10 mouse cellular contexts compared by ENCODE assay signal in the genomic region with DNA sequence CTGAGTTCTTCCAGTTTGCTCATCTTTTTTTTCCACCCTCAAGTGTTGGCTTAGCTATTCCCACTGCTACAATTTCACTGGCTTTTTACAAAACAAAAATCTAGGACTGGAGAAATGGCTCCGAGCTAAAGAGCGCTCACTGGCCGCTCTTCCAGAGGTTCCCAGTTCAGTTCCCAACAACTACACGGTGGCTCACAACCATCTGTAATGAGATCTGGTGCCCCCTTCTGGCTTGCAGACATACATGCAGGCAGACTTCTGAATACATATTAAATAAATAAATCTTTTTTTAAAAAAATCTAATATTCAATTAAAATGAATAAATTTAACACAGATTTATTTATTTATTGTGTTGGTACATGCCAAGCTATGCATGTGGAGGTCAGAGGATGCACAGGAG. TPM values are rescaled to one million over a fixed set of nuclear protein-coding genes. Genes with fewer than 3 reads are reported as not detected.
DNase-seq lines count a peak whose midpoint lies in the region; ATAC-seq and TF ChIP-seq lines count a peak whose summit lies in the region.
"Had no signal": no experiment of that assay in that cellular context is flagged by ENCODE, and none has a peak within 500 bp of the region (broad histone marks: within the 10 kb centered on the region; RNA-seq: fewer than 3 reads in every experiment).

No protein-coding gene starts in this region.

- TF ChIP-seq POLR2A in thymus, adult 2 months (IDR thresholded peaks at IDR 0.05; ENCODE audit: control insufficient read depth, extremely low read depth, insufficient read depth, low read length, poor library complexity): no peak

- no peaks in the 10 kb centered on the region for H3K36me3 ChIP-seq in heart, embryonic 11.5 days (ENCODE audit: control insufficient read depth, insufficient read depth, low read length)
- H3K36me3 ChIP-seq in thymus, adult 2 months (ENCODE audit: control insufficient read depth, insufficient read depth, low read length): no peaks in the 10 kb centered on the region
- H3K36me3 ChIP-seq in embryonic facial prominence, embryonic 11.5 days (replicated peaks; ENCODE audit: control insufficient read depth, insufficient read depth, low read depth, low read length): no peaks in the 10 kb centered on the region

- no peak overlapping the region for H3K4me3 ChIP-seq in heart, embryonic 11.5 days (ENCODE audit: low read depth, low read length)
- no peak overlapping the region for H3K4me3 ChIP-seq in thymus, adult 2 months (ENCODE audit: control insufficient read depth, insufficient read depth, low read length)
- H3K4me3 ChIP-seq in embryonic facial prominence, embryonic 11.5 days (ENCODE audit: low read depth, low read length): no peak overlapping the region

- no peaks in the 10 kb centered on the region for H3K4me1 ChIP-seq in heart, embryonic 11.5 days (ENCODE audit: control insufficient read depth, insufficient read depth, low read length)
- peaks cover 10% of the 10 kb centered on the region for H3K4me1 ChIP-seq in thymus, adult 2 months (replicated peaks; ENCODE audit: control insufficient read depth, insufficient read depth, low read length)
- no peaks in the 10 kb centered on the region for H3K4me1 ChIP-seq in embryonic facial prominence, embryonic 11.5 days (ENCODE audit: control insufficient read depth, insufficient read depth, low read length)

- H3K9ac ChIP-seq in heart, embryonic 11.5 days (ENCODE audit: low read depth, low read length): no peak overlapping the region
- H3K9ac ChIP-seq in embryonic facial prominence, embryonic 11.5 days (replicated peaks; ENCODE audit: low read length): no peak overlapping the region

- no peak overlapping the region for H3K27ac ChIP-seq in heart, embryonic 11.5 days (ENCODE audit: low read depth, low read length)
- H3K27ac ChIP-seq in thymus, adult 2 months (ENCODE audit: control insufficient read depth, insufficient read depth, low read length): no peak overlapping the region
- no peak overlapping the region for H3K27ac ChIP-seq in embryonic facial prominence, embryonic 11.5 days (replicated peaks; ENCODE audit: low read depth, low read length)

- DNase-seq in heart, postnatal 14 days: peak; percentile 8 to 25
- peak; percentile 42 for DNase-seq in thymus, adult 2 months
- no peak for DNase-seq in thymus, adult 18-20 months
- peak; percentile 24 for DNase-seq in embryonic facial prominence, embryonic 11.5 days (ENCODE audit: low spot score)
- DNase-seq in neural tube, embryonic 10.5 days (ENCODE audit: extremely low spot score, low spot score): no peak
- DNase-seq in adrenal gland, adult 2 months: no peak
- DNase-seq: gastrocnemius, postnatal 10 days had no signal

- 57% methylated on average over 4 of the region's 4 CpGs for WGBS in heart, embryonic 11.5 days (ENCODE audit: insufficient replicate concordance)
- 78% methylated on average over 4 of the region's 4 CpGs for WGBS in thymus, adult 2 months
- WGBS in embryonic facial prominence, embryonic 11.5 days: 60% methylated on average over 4 of the region's 4 CpGs

- no peaks in the 10 kb centered on the region for H3K27me3 ChIP-seq in heart, embryonic 11.5 days (ENCODE audit: control insufficient read depth, insufficient read depth, low read length)
- no peaks in the 10 kb centered on the region for H3K27me3 ChIP-seq in thymus, adult 2 months (ENCODE audit: control insufficient read depth, insufficient read depth, low read length)
- no peaks in the 10 kb centered on the region for H3K27me3 ChIP-seq in embryonic facial prominence, embryonic 11.5 days (ENCODE audit: control insufficient read depth, insufficient read depth, low read length)

- ATAC-seq in heart, embryonic 11.5 days (replicated peaks; ENCODE audit: insufficient number of reproducible peaks, low FRiP score, low TSS enrichment): no peak
- ATAC-seq in embryonic facial prominence, embryonic 11.5 days (replicated peaks; ENCODE audit: insufficient number of reproducible peaks, low FRiP score, low TSS enrichment, low read depth): no peak
- no peak for ATAC-seq in inflammation-experienced regulatory T-cells, adult 6 months
- ATAC-seq: intestine, embryonic 16.5 days had no signal

- no peaks in the 10 kb centered on the region for H3K9me3 ChIP-seq in heart, embryonic 11.5 days (replicated peaks; ENCODE audit: control insufficient read depth, low read length)
- H3K9me3 ChIP-seq in embryonic facial prominence, embryonic 11.5 days (replicated peaks; ENCODE audit: control insufficient read depth, low read length): no peaks in the 10 kb centered on the region

- intact Hi-C loops in heart, postnatal 14 days (cut with DNase I): no loop called here

- H3K4me2 ChIP-seq in heart, embryonic 11.5 days: no peak overlapping the region
- H3K4me2 ChIP-seq in embryonic facial prominence, embryonic 11.5 days (ENCODE audit: low read depth, low read length): no peak overlapping the region

- TF ChIP-seq CTCF in thymus, adult 2 months (IDR thresholded peaks at IDR 0.05; ENCODE audit: borderline replicate concordance, control insufficient read depth, extremely low read depth, insufficient read depth, low read length, poor library complexity): 0 out of 2 replicates have a peak, but pooled peaks have one; percentile 7

RNA-seq across cellular contexts. Expression of a gene that starts 36.0 kb away (rescaled TPM):
- total RNA-seq in heart, postnatal 14 days (2021): under 1 TPM; 0.17 to 0.53 TPM
- 46.5 and 49.7 TPM in 2 replicates for polyA plus RNA-seq in heart, embryonic 11.5 days (2014; fragmentation: Nextera tagmentation; extraction: Ambion mirVana)
- 3.1 and 3.9 TPM in 2 replicates for polyA plus RNA-seq in thymus, adult 2 months (2012; rRNA removed)
- 86.1 and 97.9 TPM in 2 replicates for polyA plus RNA-seq in embryonic facial prominence, embryonic 11.5 days (2014; fragmentation: Nextera tagmentation; extraction: Ambion mirVana)
- 100 to 1,000 TPM in 1 of 3 experiments, 10 to 100 TPM in 2; 79.7 to 117 (median 94.9) TPM for polyA plus RNA-seq in inflammation-experienced regulatory T-cells, adult 6 months (2017; shearing (Covaris generic))
- 1 to 10 TPM in 1 of 2 experiments, under 1 TPM in 1; 0.26 to 1.2 TPM for total RNA-seq in adrenal gland, adult 2 months (2021)
- 0.33 and 0.55 TPM in 2 replicates for polyA plus RNA-seq in adrenal gland, adult 2 months (2012; rRNA removed)

RNA-seq across cellular contexts. Expression of a gene that starts 42.7 kb away (rescaled TPM):
- total RNA-seq in heart, postnatal 14 days (2021): 100 to 1,000 TPM; 118 to 137 TPM
- polyA plus RNA-seq in heart, embryonic 11.5 days (2014; fragmentation: Nextera tagmentation; extraction: Ambion mirVana): 456 and 484 TPM in 2 replicates
- polyA plus RNA-seq in thymus, adult 2 months (2012; rRNA removed): 163 and 171 TPM in 2 replicates
- polyA plus RNA-seq in embryonic facial prominence, embryonic 11.5 days (2014; fragmentation: Nextera tagmentation; extraction: Ambion mirVana): 1,003 and 1,066 TPM in 2 replicates
- 100 to 1,000 TPM; 399 to 498 (median 471) TPM for polyA plus RNA-seq in inflammation-experienced regulatory T-cells, adult 6 months (2017; shearing (Covaris generic))
- total RNA-seq in adrenal gland, adult 2 months (2021): 100 to 1,000 TPM; 240 to 298 TPM
- 24.4 and 40.6 TPM in 2 replicates for polyA plus RNA-seq in adrenal gland, adult 2 months (2012; rRNA removed)

RNA-seq across cellular contexts. Expression of a gene that starts 50.7 kb away (rescaled TPM):
- total RNA-seq in heart, postnatal 14 days (2021): 10 to 100 TPM; 25.9 to 26.7 TPM
- 28.0 and 50.5 TPM in 2 replicates for polyA plus RNA-seq in heart, embryonic 11.5 days (2014; fragmentation: Nextera tagmentation; extraction: Ambion mirVana)
- polyA plus RNA-seq in thymus, adult 2 months (2012; rRNA removed): 19.1 and 22.8 TPM in 2 replicates
- polyA plus RNA-seq in embryonic facial prominence, embryonic 11.5 days (2014; fragmentation: Nextera tagmentation; extraction: Ambion mirVana): 83.8 and 91.2 TPM in 2 replicates
- polyA plus RNA-seq in inflammation-experienced regulatory T-cells, adult 6 months (2017; shearing (Covaris generic)): 10 to 100 TPM; 44.2 to 48.2 (median 46.3) TPM
- total RNA-seq in adrenal gland, adult 2 months (2021): 10 to 100 TPM; 48.2 to 55.7 TPM
- 3.6 and 4.6 TPM in 2 replicates for polyA plus RNA-seq in adrenal gland, adult 2 months (2012; rRNA removed)

Comparison
In these comparisons a context has a peak if more than half of its experiments do, and no peak if none do; other contexts are left out.
1. DNase-seq: peak in heart, postnatal 14 days (2 of 2), thymus, adult 2 months (single experiment) and embryonic facial prominence, embryonic 11.5 days (single experiment); none in thymus, adult 18-20 months (0 of 2), neural tube, embryonic 10.5 days (single experiment) and adrenal gland, adult 2 months (single experiment).